Mouse (Mus musculus): ENCODE measurements around the gene Ints3.
"Not testable (repeated sequence)": the region's sequence is repeated elsewhere in the genome, so short reads cannot be mapped to it uniquely, and the experiment has no call there.

DNA sequence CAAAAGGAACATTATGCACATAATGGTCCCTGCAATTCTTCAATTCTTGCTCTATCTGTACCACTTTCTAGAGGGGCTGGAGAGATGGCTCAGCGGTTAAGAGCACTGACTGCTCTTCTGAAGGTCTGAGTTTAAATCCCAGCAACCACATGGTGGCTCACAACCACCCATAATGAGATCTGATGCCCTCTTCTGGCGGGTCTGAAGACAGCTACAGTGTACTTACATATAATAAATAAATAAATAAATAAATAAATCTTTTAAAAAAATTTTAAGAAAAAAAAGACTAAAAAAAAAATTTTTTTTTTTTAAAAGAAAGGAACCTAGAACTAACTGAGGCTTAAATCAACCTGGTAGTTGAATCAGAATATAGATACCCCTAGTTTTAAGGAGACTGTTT, 90.6 kb downstream of the Ints3 start:
- TF ChIP-seq CTCF (IDR thresholded peaks at IDR 0.05; ENCODE audit: control insufficient read depth, insufficient read depth, insufficient read length); USF1 (IDR thresholded peaks at IDR 0.05; ENCODE audit: low read depth); MAX (IDR thresholded peaks at IDR 0.05); MYOD1 (IDR thresholded peaks at IDR 0.05; ENCODE audit: control insufficient read depth, insufficient read length, low read depth); MYOG (IDR thresholded peaks at IDR 0.05; ENCODE audit: control insufficient read depth, extremely low read depth, insufficient read length); CEBPB (IDR thresholded peaks at IDR 0.05; ENCODE audit: low read depth): not testable (repeated sequence)

Data from C2C12 (cell line).